Mouse (Mus musculus) gastrocnemius, adult 18-20 months (tissue): Measurements from ENCODE around the gene Kidins220. TPM values are rescaled to one million over a fixed set of nuclear protein-coding genes. Genes with fewer than 3 reads are reported as not detected.
A peak's percentile ranks its signal among the peaks of the same experiment; 100 is the strongest.

Experiments
- DNase-seq: peaks from one replicate; pipeline ENCODE4 v3.0.0; 2021; ENCODE audit warnings: low spot score
- long read RNA-seq, 2 experiments: library from polyadenylated mRNA; stranded (forward); transcript quantifications; one replicate each; pipeline ENCODE4 v2.0.0; 2021
- total RNA-seq, 2 experiments: library from RNA; stranded (reverse); gene quantifications; 2 replicates each; pipeline ENCODE4 v1.2.3; 2021

The Kidins220 gene
- 10 to 100 TPM; 54.0 to 57.9 TPM for total RNA-seq
- long read RNA-seq, experiment 1, partial matches to known transcripts, result 4 of 38 reads
- long read RNA-seq, experiment 1, other reads (novel, unspliced or antisense), result 34 of 38 reads
- long read RNA-seq, experiment 2, partial matches to known transcripts, result 3 of 40 reads
- long read RNA-seq, experiment 2, other reads (novel, unspliced or antisense), result 37 of 40 reads

DNA sequence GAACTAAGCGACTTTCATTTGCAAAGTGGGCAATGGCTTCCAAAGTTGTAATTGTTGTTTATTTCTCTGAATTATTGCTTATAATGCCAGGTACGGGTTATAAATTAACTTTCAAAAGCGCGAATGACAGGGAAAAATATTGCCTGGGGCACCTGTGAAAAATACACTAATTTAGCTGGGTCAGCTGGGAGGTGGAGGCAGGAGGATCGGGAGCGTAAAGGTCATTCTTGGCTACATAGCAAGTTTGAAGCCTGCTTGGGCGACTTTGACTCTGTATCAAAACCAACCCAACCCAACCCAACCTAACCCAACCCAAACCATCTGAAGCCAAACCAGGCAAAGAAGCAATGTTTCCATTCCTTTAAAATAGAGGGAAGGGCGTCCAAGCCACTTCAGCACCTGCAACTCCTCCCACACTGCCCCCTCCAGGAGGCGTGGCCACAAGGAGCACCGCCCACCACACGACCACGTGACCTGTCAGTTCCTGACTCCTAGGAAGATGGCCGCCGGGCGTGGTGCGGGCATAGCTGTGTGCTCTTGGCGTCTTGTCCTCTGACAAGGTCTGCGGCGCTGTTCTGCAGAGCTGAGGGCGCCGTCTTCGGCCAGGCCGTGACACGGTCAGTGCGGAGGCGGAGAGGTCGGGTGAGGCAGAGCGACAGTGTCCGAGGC, at the start of gene Kidins220:
TSS of gene Kidins220 (plus strand) at position 480 of the 669 bp plus-strand sequence.
- DNase-seq, result peak; percentile 96

DNA sequence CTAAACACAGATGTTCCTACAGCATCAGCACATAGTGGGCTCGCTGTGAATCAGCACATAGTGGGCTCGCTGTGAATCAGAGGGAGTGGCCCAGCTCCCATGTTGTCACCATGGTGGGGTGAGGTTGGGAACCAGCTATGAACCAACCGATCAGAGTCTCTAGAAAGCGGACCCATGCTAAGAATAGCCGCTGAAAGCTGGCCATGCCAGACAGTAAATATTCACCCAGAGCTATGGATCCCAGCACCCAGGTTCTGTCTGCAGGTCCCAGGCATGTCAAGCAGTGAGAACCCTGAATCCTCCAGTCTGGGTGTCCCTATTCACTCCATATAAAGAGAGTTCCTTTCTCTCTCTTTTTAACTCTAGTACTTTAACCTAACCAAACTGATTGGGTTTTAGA, 49.4 kb upstream of the Kidins220 start:
- no peak for DNase-seq

- no peak for DNase-seq
Measured at GRCm38 (mm10) chr12:24925684-24926083, 49.0 kb upstream of the Kidins220 start.

DNA sequence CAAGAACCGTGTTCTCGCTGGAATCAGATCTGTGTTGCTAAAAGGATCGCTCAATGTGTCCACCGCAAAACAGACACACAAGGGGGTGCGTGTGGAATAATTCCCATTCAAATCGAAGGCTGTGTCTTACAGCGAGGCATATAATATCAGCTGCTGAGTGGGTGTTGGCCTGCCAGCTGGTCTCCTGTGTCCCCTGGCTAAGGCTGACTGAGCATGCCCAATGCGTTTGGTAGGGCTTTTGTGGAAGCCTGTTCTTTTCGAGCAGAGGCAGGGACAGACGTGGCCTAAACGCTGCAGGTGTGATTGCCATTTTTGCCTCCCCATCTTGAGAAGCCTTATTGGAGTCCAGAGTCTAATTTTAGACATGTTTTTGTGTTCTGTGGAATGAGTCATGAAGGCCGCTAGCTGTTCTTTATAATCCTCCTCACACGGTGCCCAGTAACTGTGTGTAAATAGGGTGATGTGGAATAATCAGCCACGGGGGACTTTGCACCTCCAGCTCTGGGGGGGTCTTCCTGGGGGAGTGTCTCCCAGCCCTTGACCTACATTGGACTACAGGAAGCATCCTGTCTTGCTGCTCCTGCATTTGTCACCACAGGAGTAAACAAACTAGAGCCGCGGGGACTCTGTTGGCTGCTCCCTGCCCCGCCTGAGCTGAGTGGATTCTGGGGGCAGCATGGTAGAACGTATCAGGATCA, 46.5 kb upstream of the Kidins220 start:
- DNase-seq, result no peak

- no peak for DNase-seq
Measured at GRCm38 (mm10) chr12:24929043-24929442, 45.7 kb upstream of the Kidins220 start.

DNA sequence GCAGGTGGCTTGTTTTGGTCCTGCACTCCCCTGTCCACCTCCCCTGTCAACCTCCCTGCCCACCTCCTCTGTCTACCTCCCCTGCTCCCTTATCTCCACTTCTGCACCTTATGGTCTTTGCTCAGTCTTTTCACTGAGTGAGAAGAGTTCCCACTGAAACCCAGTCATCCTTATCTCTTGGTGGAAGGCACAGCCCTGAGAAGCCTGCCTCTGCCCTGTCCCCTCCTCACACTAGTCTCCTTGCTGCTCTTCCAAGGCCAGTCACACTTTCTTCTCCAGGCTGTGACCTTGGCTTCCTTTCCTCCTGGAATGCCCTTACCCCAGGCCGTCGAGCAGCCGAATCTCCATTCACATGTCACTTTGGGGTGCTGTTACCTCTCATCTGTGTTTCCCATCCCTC, 44.0 kb upstream of the Kidins220 start:
- DNase-seq, result no peak

GRCm38 (mm10) chr12:24932120-24932519, 42.6 kb upstream of the Kidins220 start:
- peak; percentile 21 for DNase-seq

DNA sequence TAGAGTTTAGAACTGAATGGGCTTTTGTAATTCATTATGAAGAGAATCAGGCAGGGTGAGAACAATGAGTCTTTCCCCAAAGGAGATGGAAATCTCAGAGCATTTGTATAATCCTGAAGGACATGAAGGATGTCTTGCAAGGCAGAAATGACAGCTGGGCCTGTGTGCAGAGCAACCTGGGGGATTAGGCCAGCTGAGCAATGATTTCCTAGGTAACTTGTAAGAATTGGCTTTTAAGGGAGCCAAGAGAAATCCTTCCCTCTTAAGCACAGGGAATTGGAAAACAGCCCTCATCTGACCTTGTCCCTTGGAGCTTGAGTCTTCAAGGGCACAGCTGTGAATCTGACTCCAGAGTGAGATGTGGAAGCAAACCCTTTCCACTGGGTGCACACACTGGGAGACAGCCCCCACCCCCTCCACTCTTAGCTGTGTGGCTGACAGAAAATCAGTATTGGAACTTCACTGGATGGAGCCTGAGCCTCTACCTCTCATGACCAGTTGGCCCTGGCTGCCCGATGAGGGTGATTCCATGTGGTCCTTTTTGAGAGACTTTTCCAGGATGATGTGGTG, 41.4 kb upstream of the Kidins220 start:
- DNase-seq, result no peak

DNA sequence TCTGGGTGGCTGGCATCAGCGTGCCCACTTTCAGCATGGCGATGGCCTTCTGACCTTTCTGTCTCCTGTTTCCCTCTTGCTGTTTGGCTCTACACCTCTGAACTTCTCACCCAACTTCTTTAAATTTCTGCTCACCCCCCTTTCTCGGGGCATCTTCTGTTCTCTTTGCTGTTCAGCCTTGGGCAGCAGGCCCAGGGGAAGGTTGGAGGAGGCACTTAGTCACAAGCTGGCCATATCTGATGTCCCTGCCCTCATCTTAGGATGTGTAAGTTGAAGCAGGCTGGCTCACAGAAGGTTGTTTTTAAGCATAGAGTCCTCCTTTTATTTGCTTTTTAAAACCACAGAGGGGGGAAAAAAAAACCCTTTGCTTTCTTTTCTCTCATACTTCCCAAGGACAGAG, 40.7 kb upstream of the Kidins220 start:
- no peak for DNase-seq

DNA sequence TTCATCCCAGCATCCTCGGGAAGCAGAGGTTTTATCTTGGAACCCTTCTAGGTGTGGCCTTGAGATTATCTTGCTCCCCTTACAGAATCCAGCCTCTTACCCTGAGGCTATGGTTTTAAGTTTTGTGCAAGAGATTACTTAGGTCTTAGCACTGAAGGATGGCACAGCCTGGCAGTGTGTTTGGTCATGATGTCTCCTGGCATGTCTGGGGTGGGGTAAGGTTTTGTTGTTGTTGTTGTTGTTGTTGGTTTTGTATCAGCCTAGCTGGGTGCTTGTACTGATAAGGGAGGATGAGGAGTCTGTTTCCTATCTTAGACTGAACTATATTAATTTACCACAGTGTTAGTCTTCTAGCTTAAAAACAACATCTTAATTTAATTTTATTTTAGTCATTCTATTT, 38.4 kb upstream of the Kidins220 start:
- DNase-seq, result no peak

DNA sequence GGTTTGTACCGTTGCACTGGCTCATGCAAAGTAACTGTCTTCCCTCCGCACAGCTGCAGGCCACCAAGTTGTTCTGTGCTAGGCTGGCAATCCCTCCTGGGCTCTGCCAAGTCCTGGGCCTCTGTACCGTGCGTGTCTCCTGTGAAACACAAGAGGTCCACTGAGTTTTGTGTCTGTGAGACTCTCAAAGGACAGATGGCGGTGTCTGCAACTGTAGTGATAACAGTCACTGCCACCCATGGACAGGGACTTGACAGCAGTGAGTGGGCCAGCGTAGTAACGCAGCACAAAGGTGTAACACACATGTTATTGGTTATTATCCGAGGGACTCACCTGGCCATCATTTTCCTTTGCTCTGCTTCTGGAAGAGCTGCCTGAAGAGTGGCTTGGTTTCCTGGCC, 35.4 kb upstream of the Kidins220 start:
- DNase-seq, result no peak

DNA sequence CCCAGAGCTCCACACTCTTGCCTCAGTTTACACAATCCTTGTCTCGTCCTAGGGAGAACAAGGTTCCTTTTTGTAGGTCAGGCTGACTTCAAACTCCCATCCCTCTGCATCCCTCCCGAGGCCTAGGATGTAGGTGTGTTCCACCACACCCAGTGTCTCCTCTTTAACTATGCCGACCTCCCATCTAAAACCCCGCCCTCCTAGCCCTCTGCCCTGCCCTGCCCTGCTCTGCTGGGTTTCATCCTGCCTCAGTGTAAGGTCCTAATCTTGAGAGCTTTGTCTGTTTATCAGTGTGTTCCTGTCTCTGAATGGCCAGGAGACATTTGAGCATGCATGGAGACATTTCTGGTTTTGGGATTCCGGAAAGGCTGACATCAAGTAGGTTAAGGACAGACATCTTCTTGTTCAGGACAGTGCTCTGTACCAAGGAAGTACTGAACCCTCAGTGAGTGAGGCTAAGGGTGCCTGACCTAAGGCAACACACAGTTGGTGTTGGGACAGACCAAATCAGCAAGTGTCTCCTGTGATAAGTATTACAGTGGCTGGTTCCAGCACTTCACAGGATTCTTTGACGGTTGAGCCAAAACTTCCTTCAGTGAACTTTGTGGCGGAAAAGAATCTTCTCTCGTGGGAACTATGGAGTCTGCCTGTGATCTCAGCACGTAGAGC, 32.0 kb upstream of the Kidins220 start:
- no peak for DNase-seq

DNA sequence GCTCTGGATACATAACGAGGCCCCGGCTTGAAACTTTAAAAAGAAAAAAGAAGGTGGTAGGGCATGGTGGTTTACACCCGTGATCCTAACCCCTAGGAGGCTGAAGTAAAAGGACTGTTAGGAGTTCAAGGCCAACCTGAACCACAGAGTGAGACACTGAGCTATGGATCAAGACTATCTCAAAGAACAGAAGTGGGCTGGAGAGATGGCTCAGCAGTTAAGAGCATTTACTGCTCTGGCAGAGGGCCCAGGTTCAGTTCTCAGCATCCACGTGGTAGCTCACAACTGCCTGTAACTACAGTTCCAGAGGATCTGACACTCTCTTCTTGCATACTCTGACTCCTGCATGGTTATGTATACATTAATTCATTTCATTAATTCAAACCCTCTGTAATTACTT, 31.3 kb upstream of the Kidins220 start:
- no peak for DNase-seq

GRCm38 (mm10) chr12:24944597-24944996, 30.1 kb upstream of the Kidins220 start:
- DNase-seq, result no peak

GRCm38 (mm10) chr12:24947065-24947464, 27.7 kb upstream of the Kidins220 start:
- DNase-seq, result no peak

DNA sequence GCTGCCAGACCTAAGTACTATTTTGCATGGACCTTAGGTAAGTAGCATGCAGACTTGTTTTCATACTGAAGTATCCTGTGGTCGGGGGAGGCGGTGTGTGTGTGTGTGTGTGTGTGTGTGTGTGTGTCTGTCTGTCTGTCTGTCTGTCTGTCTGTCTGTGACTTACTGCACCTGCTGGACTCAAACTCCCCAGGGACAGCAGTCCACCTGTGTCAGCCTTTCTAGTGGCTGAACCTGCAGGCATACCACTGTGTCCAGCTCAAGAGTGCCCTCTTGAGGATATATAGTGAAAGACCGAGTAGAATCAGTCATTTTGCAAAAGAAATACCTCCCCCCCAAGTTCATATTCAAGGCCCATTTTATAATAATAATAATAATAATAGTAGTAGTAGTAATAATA, 26.4 kb upstream of the Kidins220 start:
- DNase-seq, result no peak

GRCm38 (mm10) chr12:24950376-24951046, 24.2 kb upstream of the Kidins220 start:
- no peak for DNase-seq

DNA sequence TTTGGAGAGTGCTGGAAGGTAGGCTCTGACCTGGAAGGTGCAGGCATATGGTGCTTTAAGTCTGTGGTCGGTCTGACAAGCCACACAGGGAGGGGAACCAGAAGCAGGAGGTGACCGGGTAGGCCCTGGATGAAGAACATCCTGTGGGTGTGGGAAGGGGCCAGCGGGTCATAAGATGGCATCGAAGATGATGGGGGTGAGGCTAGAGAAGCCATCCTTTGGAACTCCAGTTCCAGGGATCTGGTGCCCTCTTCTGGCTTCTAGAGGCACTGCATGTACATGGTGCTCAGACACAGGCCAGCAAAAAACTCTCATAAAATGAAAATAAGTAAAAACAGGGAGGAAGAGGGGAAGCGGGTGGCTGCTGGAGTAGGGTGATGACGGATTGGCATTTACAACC, 22.6 kb upstream of the Kidins220 start:
- peak; percentile 24 for DNase-seq

DNA sequence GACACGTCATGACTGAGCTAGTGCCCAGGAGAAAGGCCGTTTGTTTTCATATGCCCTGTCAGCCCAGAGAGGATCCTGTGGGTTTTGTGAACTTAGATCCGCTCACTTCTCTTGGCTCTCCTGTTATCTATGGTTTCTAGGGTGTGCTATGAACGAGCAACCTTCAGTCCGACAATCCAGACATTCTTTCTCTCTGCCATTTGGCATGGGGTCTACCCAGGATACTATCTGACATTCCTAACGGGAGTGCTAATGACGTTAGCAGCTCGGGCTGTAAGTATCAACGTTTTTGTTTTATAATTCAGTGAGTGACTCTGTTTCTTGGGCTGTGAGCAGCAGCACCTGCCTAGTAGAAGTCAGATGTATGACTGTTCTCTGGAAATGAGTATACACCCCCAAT, 19.6 kb upstream of the Kidins220 start:
- DNase-seq, result no peak

GRCm38 (mm10) chr12:24958526-24958925, 16.2 kb upstream of the Kidins220 start:
- DNase-seq, result no peak

DNA sequence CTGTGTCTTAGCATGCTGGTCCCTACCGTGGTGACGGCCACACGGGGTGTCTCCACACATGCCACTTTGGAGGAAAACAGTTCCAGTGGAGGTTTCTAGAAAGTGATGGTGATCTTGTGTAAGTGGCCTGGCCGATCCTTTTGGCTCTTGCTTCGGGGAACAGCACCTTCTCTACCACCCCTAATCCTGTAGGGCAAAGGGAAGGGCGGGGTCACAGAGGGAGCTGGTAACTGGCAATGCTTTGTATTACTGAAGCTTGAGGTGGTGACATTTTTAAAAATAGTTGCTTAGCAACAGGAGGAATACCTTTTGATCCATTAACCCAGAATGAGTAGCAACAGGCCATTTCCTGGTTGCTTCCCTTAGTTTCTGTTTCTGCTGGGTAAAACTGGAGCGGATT, 12.9 kb upstream of the Kidins220 start:
- DNase-seq, result no peak
